Mouse (Mus musculus): Measurements from ENCODE around the gene Hhipl2.

- no peak for TF ChIP-seq POLR2A (IDR thresholded peaks at IDR 0.05; ENCODE audit: low read depth, low read length)
- TF ChIP-seq CTCF (IDR thresholded peaks at IDR 0.05; ENCODE audit: extremely low read depth, insufficient read depth, insufficient read length, insufficient replicate concordance): no peak
Observed at GRCm38 (mm10) chr1:183420296-183420695, 2.3 kb downstream of the Hhipl2 start.
